Mouse (Mus musculus) liver, embryonic 13.5 days (tissue): ENCODE data around the gene Ptprd. TPM values are rescaled to one million over a fixed set of nuclear protein-coding genes. Genes with fewer than 3 reads are reported as not detected.

Source experiments
- ATAC-seq: fragments of 200-750 bp; cut with Nextera tagmentation; 2 replicates; pipeline ENCODE4 v1.8.0; 2017; ENCODE audit warnings: low read depth, mild to moderate bottlenecking, moderate number of reproducible peaks, moderate library complexity
- DNase-seq: peaks from one replicate; pipeline ENCODE4 v3.0.0; 2022
- H3K27ac ChIP-seq: fragments of 300-500 bp; sonication (generic); 2 replicates; pipeline ENCODE4 v1.5.1; 2015; ENCODE audit warnings: moderate library complexity, mild to moderate bottlenecking, inconsistent platforms
- H3K27me3 ChIP-seq: fragments of 300-500 bp; sonication (generic); 2 replicates; pipeline ENCODE4 v1.6.1; 2015; ENCODE audit warnings: mild to moderate bottlenecking, inconsistent platforms
- H3K36me3 ChIP-seq: fragments of 300-500 bp; sonication (generic); 2 replicates; pipeline ENCODE4 v1.6.1; 2015; ENCODE audit warnings: mild to moderate bottlenecking, inconsistent platforms
- H3K4me1 ChIP-seq: fragments of 300-500 bp; sonication (generic); replicated peaks from 2 replicates; pipeline ENCODE4 v1.6.1; 2015; ENCODE audit warnings: inconsistent platforms
- H3K4me2 ChIP-seq: fragments of 300-500 bp; sonication (generic); 2 replicates; pipeline ENCODE4 v1.6.1; 2015; ENCODE audit warnings: inconsistent platforms, mild to moderate bottlenecking, moderate library complexity
- H3K4me3 ChIP-seq: fragments of 300-500 bp; sonication (generic); replicated peaks from 2 replicates; pipeline ENCODE4 v1.5.1; 2015; ENCODE audit warnings: mild to moderate bottlenecking, inconsistent platforms
- H3K9ac ChIP-seq: fragments of 300-500 bp; sonication (generic); 2 replicates; pipeline ENCODE4 v1.6.1; 2015; ENCODE audit warnings: mild to moderate bottlenecking, inconsistent platforms
- H3K9me3 ChIP-seq: fragments of 300-500 bp; sonication (generic); replicated peaks from 2 replicates; pipeline ENCODE4 v1.6.1; 2016; ENCODE audit warnings: inconsistent platforms
- WGBS: fragments of 180-500 bp; shearing (Covaris S2); methylation state at CpG from one replicate; pipeline ENCODE4 v1.1.7; 2015; ENCODE audit not compliant: insufficient replicate concordance; 5-methylcytosine and 5-hydroxymethylcytosine counted together
- polyA plus RNA-seq: library from polyadenylated mRNA; unstranded; fragments of >200 nt; fragmentation: Nextera tagmentation; extraction: Ambion mirVana; gene quantifications from 2 replicates; pipeline ENCODE4 v1.2.1, GENCODE M21; 2015

Gene Ptprd
- polyA plus RNA-seq, 1 experiment from 2014 or later = 1.8 TPM

- Histone ChIP-seq H3K9me3 (no peaks in the 10 kb centered on the region), H3K27me3 (no peaks in the 10 kb centered on the region), H3K4me3 (no peak overlapping the region), H3K27ac (no peak overlapping the region), H3K4me1 (no peaks in the 10 kb centered on the region), H3K9ac (no peak overlapping the region), H3K4me2 (no peak overlapping the region), H3K36me3 (no peaks in the 10 kb centered on the region)
- ATAC-seq (no peak), DNase-seq (no peak)
- 71% methylated on average over 1 of the region's 1 CpGs for WGBS
These were observed 1996.6 kb downstream of the Ptprd start for GRCm38 (mm10) chr4:76215141-76215540.

GRCm38 (mm10) chr4:76199321-76199720, 2012.4 kb downstream of the Ptprd start:
- Histone ChIP-seq H3K4me2 (no peak overlapping the region), H3K4me1 (no peaks in the 10 kb centered on the region), H3K27ac (no peak overlapping the region), H3K4me3 (no peak overlapping the region), H3K27me3 (no peaks in the 10 kb centered on the region), H3K36me3 (no peaks in the 10 kb centered on the region), H3K9me3 (no peaks in the 10 kb centered on the region), H3K9ac (no peak overlapping the region)
- 55% methylated on average over 1 of the region's 1 CpGs for WGBS
- DNase-seq (no peak), ATAC-seq (no peak)

GRCm38 (mm10) chr4:76194762-76195161, 2017.0 kb downstream of the Ptprd start:
- H3K27ac ChIP-seq = no peak overlapping the region
- 73% methylated on average over 3 of the region's 3 CpGs for WGBS
- ATAC-seq = no peak
- H3K9ac ChIP-seq = no peak overlapping the region
- no peak for DNase-seq
- H3K4me2 ChIP-seq = no peak overlapping the region
- no peak overlapping the region for H3K4me3 ChIP-seq
- H3K4me1 ChIP-seq = no peaks in the 10 kb centered on the region
- no peaks in the 10 kb centered on the region for H3K27me3 ChIP-seq
- H3K9me3 ChIP-seq = no peaks in the 10 kb centered on the region
- H3K36me3 ChIP-seq = no peaks in the 10 kb centered on the region

GRCm38 (mm10) chr4:76193496-76193895, 2018.3 kb downstream of the Ptprd start:
- WGBS = 63% methylated on average over 3 of the region's 3 CpGs
- DNase-seq (no peak), ATAC-seq (no peak)
- no peaks in the 10 kb centered on the region for H3K4me1 ChIP-seq
- no peak overlapping the region for H3K4me2 ChIP-seq
- no peaks in the 10 kb centered on the region for H3K27me3 ChIP-seq
- H3K9me3 ChIP-seq = no peaks in the 10 kb centered on the region
- H3K36me3 ChIP-seq = no peaks in the 10 kb centered on the region
- no peak overlapping the region for H3K4me3 ChIP-seq
- H3K9ac ChIP-seq = no peak overlapping the region
- H3K27ac ChIP-seq = no peak overlapping the region

GRCm38 (mm10) chr4:76192031-76192430, 2019.7 kb downstream of the Ptprd start:
- Histone ChIP-seq H3K4me3 (no peak overlapping the region), H3K9ac (no peak overlapping the region), H3K27ac (no peak overlapping the region), H3K27me3 (no peaks in the 10 kb centered on the region), H3K9me3 (no peaks in the 10 kb centered on the region), H3K36me3 (no peaks in the 10 kb centered on the region), H3K4me2 (no peak overlapping the region), H3K4me1 (no peaks in the 10 kb centered on the region)
- no peak for ATAC-seq
- no peak for DNase-seq
- 73% methylated on average over 1 of the region's 1 CpGs for WGBS

DNA sequence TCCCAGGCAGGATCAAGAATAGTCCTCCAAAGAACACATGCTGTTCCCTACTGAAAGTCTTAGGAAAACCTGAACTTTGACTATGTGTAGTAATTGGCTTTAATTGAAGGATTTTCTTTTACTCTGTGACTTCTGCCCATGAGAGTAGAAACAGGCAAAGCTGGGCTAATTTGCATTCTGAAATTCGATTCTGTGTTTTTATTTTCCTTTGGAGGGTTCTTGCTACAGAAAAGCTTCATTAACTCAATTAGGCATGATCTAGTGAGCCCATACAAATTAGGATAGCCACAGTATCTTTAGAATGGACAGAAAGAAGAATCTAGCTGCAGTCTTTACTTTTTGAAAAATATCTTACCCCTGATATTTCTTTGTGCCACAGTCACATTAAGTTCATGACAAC, 2021.0 kb downstream of the Ptprd start:
- no peak overlapping the region for H3K9ac ChIP-seq
- no peaks in the 10 kb centered on the region for H3K4me1 ChIP-seq
- DNase-seq = no peak
- H3K4me2 ChIP-seq = no peak overlapping the region
- 16% methylated on average over 1 of the region's 1 CpGs for WGBS
- no peak for ATAC-seq
- no peaks in the 10 kb centered on the region for H3K27me3 ChIP-seq
- H3K27ac ChIP-seq = no peak overlapping the region
- H3K36me3 ChIP-seq = no peaks in the 10 kb centered on the region
- H3K9me3 ChIP-seq = no peaks in the 10 kb centered on the region
- H3K4me3 ChIP-seq = no peak overlapping the region

- ATAC-seq (no peak), DNase-seq (no peak)
- no peak overlapping the region for H3K27ac ChIP-seq
- no peak overlapping the region for H3K9ac ChIP-seq
- WGBS = 60% methylated on average over 3 of the region's 3 CpGs
- no peaks in the 10 kb centered on the region for H3K9me3 ChIP-seq
- no peaks in the 10 kb centered on the region for H3K27me3 ChIP-seq
- no peaks in the 10 kb centered on the region for H3K36me3 ChIP-seq
- H3K4me2 ChIP-seq = no peak overlapping the region
- H3K4me1 ChIP-seq = no peaks in the 10 kb centered on the region
- H3K4me3 ChIP-seq = no peak overlapping the region
These were observed 2028.7 kb downstream of the Ptprd start for GRCm38 (mm10) chr4:76183095-76183494.

DNA sequence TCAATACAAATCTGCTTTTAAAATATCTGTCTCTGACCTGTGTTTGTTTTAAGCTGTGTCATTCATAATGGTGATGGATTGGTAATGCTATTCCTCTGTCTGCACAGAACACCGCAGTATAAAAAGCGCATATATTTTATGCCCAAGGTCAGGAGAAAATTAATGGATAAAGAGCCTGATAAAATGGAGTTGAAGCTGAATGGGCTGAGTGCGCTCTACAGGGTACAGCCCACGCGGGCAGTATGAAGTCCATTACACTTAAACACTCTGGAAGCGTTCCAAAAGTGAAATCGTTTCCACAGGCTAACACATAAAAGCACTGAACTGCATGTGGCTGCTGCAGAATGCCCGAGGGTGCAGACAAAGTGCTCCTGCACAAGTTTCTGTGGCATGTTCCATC, 2032.3 kb downstream of the Ptprd start:
- DNase-seq = no peak
- Histone ChIP-seq H3K36me3 (no peaks in the 10 kb centered on the region), H3K9me3 (no peaks in the 10 kb centered on the region), H3K4me3 (no peak overlapping the region), H3K27ac (no peak overlapping the region), H3K9ac (no peak overlapping the region), H3K4me1 (no peaks in the 10 kb centered on the region), H3K27me3 (no peaks in the 10 kb centered on the region), H3K4me2 (no peak overlapping the region)
- ATAC-seq = no peak
- WGBS = 75% methylated on average over 8 of the region's 8 CpGs

DNA sequence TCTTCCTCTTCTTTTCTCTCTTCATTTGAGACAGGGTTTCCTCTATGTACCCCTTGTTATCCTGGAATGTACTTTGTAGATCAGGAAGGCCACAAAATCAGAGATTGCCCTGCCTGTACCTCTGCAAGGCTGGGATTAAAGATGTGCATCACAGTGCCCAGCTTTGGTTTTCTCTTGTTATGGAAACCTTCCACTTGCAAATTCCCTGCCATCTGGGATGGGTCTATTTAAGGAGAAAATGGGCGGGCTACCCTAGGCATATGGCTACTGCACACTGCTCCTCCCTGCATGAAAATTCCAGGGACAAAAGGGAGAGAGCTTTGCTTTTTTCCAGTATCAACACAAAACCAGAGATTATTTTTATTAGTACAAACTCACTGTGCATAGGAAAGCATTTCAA, 2036.7 kb downstream of the Ptprd start:
- Histone ChIP-seq H3K9ac (no peak overlapping the region), H3K4me1 (no peaks in the 10 kb centered on the region), H3K36me3 (no peaks in the 10 kb centered on the region), H3K27ac (no peak overlapping the region), H3K9me3 (no peaks in the 10 kb centered on the region), H3K27me3 (no peaks in the 10 kb centered on the region), H3K4me3 (no peak overlapping the region), H3K4me2 (no peak overlapping the region)
- DNase-seq (no peak), ATAC-seq (no peak)
- 58% methylated on average over 1 of the region's 1 CpGs for WGBS

DNA sequence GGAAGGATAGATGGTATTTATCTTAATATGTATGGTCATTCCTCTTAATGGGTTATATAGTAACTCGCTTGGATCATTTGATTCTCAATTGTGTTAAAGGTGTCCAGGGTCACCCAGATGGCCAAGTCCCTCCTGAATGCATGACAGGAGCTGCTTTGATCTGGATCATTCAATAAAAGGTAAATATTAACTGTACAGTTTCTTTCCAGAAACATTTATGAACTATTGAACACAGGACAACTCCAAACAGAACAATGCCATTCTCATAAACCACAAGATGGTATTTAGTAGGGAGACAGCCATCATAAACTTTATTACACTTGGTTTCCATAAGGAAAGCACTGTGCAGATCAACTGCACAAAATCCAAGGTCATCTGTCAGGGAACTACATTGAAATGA, 2056.0 kb downstream of the Ptprd start:
- Histone ChIP-seq H3K27me3 (no peaks in the 10 kb centered on the region), H3K4me2 (no peak overlapping the region), H3K36me3 (no peaks in the 10 kb centered on the region), H3K9ac (no peak overlapping the region), H3K4me3 (no peak overlapping the region), H3K9me3 (no peaks in the 10 kb centered on the region), H3K4me1 (no peaks in the 10 kb centered on the region), H3K27ac (no peak overlapping the region)
- DNase-seq (no peak), ATAC-seq (no peak)
- WGBS = 56% methylated on average over 1 of the region's 1 CpGs

DNA sequence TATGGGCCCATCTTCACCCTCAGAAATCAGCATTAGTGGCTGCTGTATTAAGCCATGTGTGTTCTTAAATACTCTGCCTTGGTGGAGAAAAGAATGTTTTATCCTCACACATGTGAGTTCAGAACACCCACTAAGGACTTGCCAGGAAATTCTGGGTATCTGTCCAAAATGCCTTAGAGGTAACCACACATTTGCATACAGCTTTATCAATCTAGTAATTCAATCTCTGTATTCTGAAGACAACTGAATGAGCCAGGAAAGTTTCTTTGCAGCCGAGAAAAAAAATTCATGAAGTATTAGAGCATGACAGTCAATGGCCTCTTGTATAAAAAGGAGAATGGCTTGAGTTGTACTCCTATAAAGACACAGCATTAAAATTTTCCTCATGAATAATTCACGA, 2057.6 kb downstream of the Ptprd start:
- H3K4me2 ChIP-seq = no peak overlapping the region
- H3K36me3 ChIP-seq = no peaks in the 10 kb centered on the region
- H3K27ac ChIP-seq = no peak overlapping the region
- no peaks in the 10 kb centered on the region for H3K27me3 ChIP-seq
- 48% methylated on average over 2 of the region's 2 CpGs for WGBS
- H3K4me3 ChIP-seq = no peak overlapping the region
- no peak for ATAC-seq
- no peaks in the 10 kb centered on the region for H3K4me1 ChIP-seq
- no peaks in the 10 kb centered on the region for H3K9me3 ChIP-seq
- no peak for DNase-seq
- H3K9ac ChIP-seq = no peak overlapping the region

- Histone ChIP-seq H3K27me3 (no peaks in the 10 kb centered on the region), H3K36me3 (no peaks in the 10 kb centered on the region), H3K4me1 (no peaks in the 10 kb centered on the region), H3K9ac (no peak overlapping the region), H3K27ac (no peak overlapping the region), H3K9me3 (no peaks in the 10 kb centered on the region), H3K4me3 (no peak overlapping the region), H3K4me2 (no peak overlapping the region)
- DNase-seq (no peak), ATAC-seq (no peak)
- WGBS = 80% methylated on average over 4 of the region's 4 CpGs
These were observed 2066.8 kb downstream of the Ptprd start for GRCm38 (mm10) chr4:76144925-76145324.

DNA sequence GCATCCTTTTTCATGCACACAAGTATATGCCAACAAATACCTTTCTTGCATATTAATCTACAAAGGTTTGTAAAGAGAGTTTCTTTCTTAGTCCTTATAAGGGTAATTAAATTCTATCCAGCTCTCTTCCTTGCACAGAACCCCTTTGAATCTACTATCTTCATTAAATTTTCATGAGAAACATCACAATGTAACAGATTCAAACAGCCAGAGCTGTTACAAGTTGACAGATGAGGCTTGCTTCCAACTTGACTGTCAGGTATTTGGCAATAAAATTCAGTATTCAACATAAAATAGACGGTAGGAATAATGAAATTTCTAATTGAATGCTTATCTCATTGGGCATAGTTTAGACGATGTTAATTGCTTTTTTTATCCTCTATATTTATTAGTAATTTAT, 2067.4 kb downstream of the Ptprd start:
- H3K27me3 ChIP-seq = no peaks in the 10 kb centered on the region
- H3K36me3 ChIP-seq = no peaks in the 10 kb centered on the region
- no peaks in the 10 kb centered on the region for H3K4me1 ChIP-seq
- no peak overlapping the region for H3K4me3 ChIP-seq
- no peak overlapping the region for H3K4me2 ChIP-seq
- 52% methylated on average over 2 of the region's 2 CpGs for WGBS
- no peaks in the 10 kb centered on the region for H3K9me3 ChIP-seq
- no peak for DNase-seq
- H3K27ac ChIP-seq = no peak overlapping the region
- no peak for ATAC-seq
- no peak overlapping the region for H3K9ac ChIP-seq
